Mouse (Mus musculus) lung, adult 2 months (tissue): ENCODE results near the gene Rpl6.
"Not testable (repeated sequence)": the region's sequence is repeated elsewhere in the genome, so short reads cannot be mapped to it uniquely, and the experiment has no call there.

Experiments
- CTCF ChIP-seq: fragments of 200-500 bp; IDR thresholded peaks from 2 replicates; pipeline ENCODE4 v1.5.1; 2011; ENCODE audit warnings: mild to moderate bottlenecking, low read length, control low read depth; ENCODE audit not compliant: insufficient read depth
- POLR2A ChIP-seq: fragments of 200-500 bp; IDR thresholded peaks from 2 replicates; pipeline ENCODE4 v1.6.1; 2011; ENCODE audit warnings: low read depth, mild to moderate bottlenecking, control low read depth, low read length, borderline replicate concordance; ENCODE audit errors: extremely low read depth

- TF ChIP-seq CTCF, POLR2A: not testable (repeated sequence)
Observed at GRCm38 (mm10) chr5:121227330-121227729, 23.0 kb downstream of the Rpl6 start.
